Mouse (Mus musculus) midbrain, embryonic 11.5 days (tissue): ENCODE measurements at regions not wholly inside any gene's neighbourhood (a gene's known extent, or its start where the extent isn't known, plus 50 kb on each side); places are given as distances from the start of the nearest gene placed in this dataset.
A peak's percentile ranks its signal among the peaks of the same experiment; 100 is the strongest.

Experiments used
- ATAC-seq: fragments of 200-750 bp; cut with Nextera tagmentation; 2 replicates; pipeline ENCODE4 v1.8.0; 2017; ENCODE audit warnings: moderate TSS enrichment, moderate library complexity; ENCODE audit not compliant: low FRiP score
- DNase-seq: peaks from one replicate; pipeline ENCODE4 v3.0.0; 2015; ENCODE audit warnings: low spot score; ENCODE audit errors: missing footprints
- H3K27ac ChIP-seq: fragments of 300-500 bp; sonication (generic); 2 replicates; pipeline ENCODE4 v1.5.1; 2014; ENCODE audit warnings: low read depth, low read length
- H3K27me3 ChIP-seq: fragments of 300-500 bp; sonication (generic); 2 replicates; pipeline ENCODE4 v1.6.1; 2014; ENCODE audit warnings: mild to moderate bottlenecking, low read length, moderate library complexity, mixed read lengths; ENCODE audit not compliant: control insufficient read depth, insufficient read depth
- H3K36me3 ChIP-seq: fragments of 300-500 bp; sonication (generic); 2 replicates; pipeline ENCODE4 v1.6.1; 2014; ENCODE audit warnings: mild to moderate bottlenecking, low read length, moderate library complexity, mixed read lengths; ENCODE audit not compliant: control insufficient read depth, insufficient read depth
- H3K4me1 ChIP-seq: fragments of 300-500 bp; sonication (generic); 2 replicates; pipeline ENCODE4 v1.6.1; 2014; ENCODE audit warnings: low read length; ENCODE audit not compliant: control insufficient read depth, insufficient read depth
- H3K4me2 ChIP-seq: fragments of 300-500 bp; sonication (generic); 2 replicates; pipeline ENCODE4 v1.6.1; 2014; ENCODE audit warnings: mild to moderate bottlenecking, moderate library complexity
- H3K4me3 ChIP-seq: fragments of 300-500 bp; sonication (generic); 2 replicates; pipeline ENCODE4 v1.5.1; 2014; ENCODE audit warnings: low read depth, low read length
- H3K9ac ChIP-seq: fragments of 300-500 bp; sonication (generic); 2 replicates; pipeline ENCODE4 v1.6.1; 2014; ENCODE audit warnings: low read length
- H3K9me3 ChIP-seq: fragments of 300-500 bp; sonication (generic); 2 replicates; pipeline ENCODE4 v1.6.1; 2016; ENCODE audit warnings: low read length; ENCODE audit not compliant: control insufficient read depth
- WGBS: fragments of 180-500 bp; shearing (Covaris S2); extraction: QIAGEN DNeasy Blood & Tissue Kit; methylation state at CpG from one replicate; pipeline ENCODE4 v1.1.7; 2014; 5-methylcytosine and 5-hydroxymethylcytosine counted together

- 45% methylated on average over 2 of the region's 2 CpGs for WGBS
- H3K27ac ChIP-seq = peak overlapping the region; percentile 17; the same call in 1 of the 2 replicates
Measured at GRCm38 (mm10) chr5:39857192-39857591, 101.9 kb upstream of the Hs3st1 start.

DNA sequence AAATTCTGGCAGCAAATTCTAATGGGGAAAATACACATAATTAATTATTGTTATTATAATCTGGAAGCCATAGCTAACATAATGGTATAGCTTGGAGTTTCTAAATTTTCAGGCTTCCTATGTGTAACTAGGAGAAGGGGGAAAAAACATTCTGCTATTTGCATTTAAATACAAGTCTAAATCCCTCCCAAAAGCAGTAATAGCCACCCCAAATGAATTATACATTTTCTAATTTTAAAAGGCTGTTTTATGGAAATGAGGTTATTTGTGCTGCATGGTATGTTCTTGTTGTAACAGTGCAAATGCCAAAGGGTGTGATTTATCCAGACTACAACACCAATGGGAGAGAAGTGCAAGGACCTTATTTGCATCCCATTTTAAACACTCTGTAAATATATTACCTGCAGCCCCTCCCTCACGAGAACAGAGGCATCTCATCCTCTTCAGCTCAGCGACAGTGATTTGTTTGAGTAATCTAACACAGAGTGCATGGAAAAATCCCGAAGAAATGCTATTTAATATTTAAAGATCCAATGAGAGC is 101.4 kb upstream of the Hs3st1 start:
- Histone ChIP-seq H3K27ac (peak overlapping the region; percentile 69; the same call in 1 of the 2 replicates), H3K36me3 (no peaks in the 10 kb centered on the region), H3K9me3 (no peaks in the 10 kb centered on the region), H3K9ac (no peak overlapping the region), H3K27me3 (no peaks in the 10 kb centered on the region), H3K4me3 (no peak overlapping the region), H3K4me2 (no peak overlapping the region), H3K4me1 (peaks cover 6% of the 10 kb centered on the region; the same call in 1 of the 2 replicates)
- DNase-seq (no peak), ATAC-seq (peak; percentile 87)
- WGBS = 58% methylated on average over 3 of the region's 3 CpGs

More at GRCm38 (mm10) chr5:39857192-39857591, 101.9 kb upstream of the Hs3st1 start:
- Histone ChIP-seq H3K9ac (no peak overlapping the region), H3K4me1 (peaks cover 6% of the 10 kb centered on the region; the same call in 1 of the 2 replicates), H3K4me2 (no peak overlapping the region), H3K27me3 (no peaks in the 10 kb centered on the region), H3K4me3 (no peak overlapping the region), H3K36me3 (no peaks in the 10 kb centered on the region), H3K9me3 (no peaks in the 10 kb centered on the region)
- DNase-seq = peak; percentile 83
- peak; percentile 79 for ATAC-seq

DNA sequence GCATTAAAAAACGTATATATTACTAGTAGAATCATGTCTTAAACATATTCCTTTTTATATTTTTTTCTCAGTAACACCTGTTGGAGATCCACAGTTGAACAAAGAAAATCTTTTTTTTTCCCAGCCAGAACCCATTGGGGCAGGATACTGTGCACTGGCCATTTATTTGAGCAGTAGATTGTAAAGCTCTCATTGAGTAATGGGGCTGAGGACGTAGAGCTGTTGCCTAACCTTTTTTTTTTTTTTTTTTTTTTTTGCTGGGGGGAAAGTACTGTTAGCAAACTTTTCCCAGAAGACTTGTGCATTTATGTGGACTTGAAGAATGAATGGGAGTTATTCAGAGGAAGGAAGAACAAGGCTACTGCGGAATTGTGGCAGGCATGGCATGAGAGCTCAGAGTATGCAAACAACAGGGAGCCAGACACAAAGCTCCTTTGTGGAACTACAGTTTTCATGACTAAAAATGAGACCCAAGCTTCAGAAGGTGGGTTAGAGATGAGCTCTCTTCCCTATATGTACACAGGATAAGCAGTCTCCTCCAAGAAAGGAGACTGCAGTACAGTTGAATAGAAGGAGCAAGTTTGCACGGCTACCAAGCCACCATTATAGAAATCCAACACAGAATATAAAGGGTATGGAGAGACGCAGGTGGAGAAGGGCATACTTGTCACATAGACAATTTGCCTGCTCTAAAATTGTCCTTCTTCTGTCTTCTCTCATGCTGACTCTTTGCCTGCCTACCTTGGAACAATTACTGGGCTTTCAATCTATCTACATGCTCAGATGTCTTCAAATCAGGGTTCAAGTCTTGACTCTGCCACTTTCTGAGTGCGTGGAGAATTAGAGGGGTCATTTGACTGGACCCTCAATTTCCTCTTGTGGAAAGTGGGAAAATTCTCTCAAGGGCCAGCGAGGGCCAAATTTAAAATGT is 100.7 kb upstream of the Hs3st1 start:
- DNase-seq = peak; percentile 88
- Histone ChIP-seq H3K9me3 (no peaks in the 10 kb centered on the region), H3K4me2 (no peak overlapping the region), H3K27me3 (no peaks in the 10 kb centered on the region), H3K9ac (no peak overlapping the region), H3K27ac (peak overlapping the region; percentile 69), H3K4me1 (peaks cover 6% of the 10 kb centered on the region; the same call in 1 of the 2 replicates), H3K36me3 (no peaks in the 10 kb centered on the region), H3K4me3 (no peak overlapping the region)
- peak; percentile 57 for ATAC-seq
- 64% methylated on average over 7 of the region's 7 CpGs for WGBS

GRCm38 (mm10) chr5:39847187-39847586 is 91.9 kb upstream of the Hs3st1 start:
- WGBS = 34% methylated on average over 1 of the region's 1 CpGs
- H3K27me3 ChIP-seq = no peaks in the 10 kb centered on the region
- H3K9ac ChIP-seq = no peak overlapping the region
- ATAC-seq (no peak), DNase-seq (no peak)
- no peaks in the 10 kb centered on the region for H3K9me3 ChIP-seq
- no peak overlapping the region for H3K4me2 ChIP-seq
- H3K27ac ChIP-seq = no peak overlapping the region
- H3K36me3 ChIP-seq = no peaks in the 10 kb centered on the region
- H3K4me1 ChIP-seq = no peaks in the 10 kb centered on the region
- no peak overlapping the region for H3K4me3 ChIP-seq

- 57% methylated on average over 3 of the region's 3 CpGs for WGBS
- DNase-seq (no peak), ATAC-seq (no peak)
- H3K36me3 ChIP-seq = no peaks in the 10 kb centered on the region
- H3K27me3 ChIP-seq = no peaks in the 10 kb centered on the region
- no peaks in the 10 kb centered on the region for H3K4me1 ChIP-seq
- no peaks in the 10 kb centered on the region for H3K9me3 ChIP-seq
- no peak overlapping the region for H3K4me2 ChIP-seq
- no peak overlapping the region for H3K9ac ChIP-seq
- no peak overlapping the region for H3K27ac ChIP-seq
- no peak overlapping the region for H3K4me3 ChIP-seq
Measured at GRCm38 (mm10) chr5:39841186-39841585, 85.9 kb upstream of the Hs3st1 start.

GRCm38 (mm10) chr5:39840576-39840975 is 85.3 kb upstream of the Hs3st1 start:
- Histone ChIP-seq H3K4me1 (no peaks in the 10 kb centered on the region), H3K36me3 (no peaks in the 10 kb centered on the region), H3K27ac (no peak overlapping the region), H3K4me2 (no peak overlapping the region), H3K4me3 (no peak overlapping the region), H3K9ac (no peak overlapping the region), H3K27me3 (no peaks in the 10 kb centered on the region), H3K9me3 (no peaks in the 10 kb centered on the region)
- WGBS = 89% methylated on average over 4 of the region's 4 CpGs
- DNase-seq = no peak
- no peak for ATAC-seq

DNA sequence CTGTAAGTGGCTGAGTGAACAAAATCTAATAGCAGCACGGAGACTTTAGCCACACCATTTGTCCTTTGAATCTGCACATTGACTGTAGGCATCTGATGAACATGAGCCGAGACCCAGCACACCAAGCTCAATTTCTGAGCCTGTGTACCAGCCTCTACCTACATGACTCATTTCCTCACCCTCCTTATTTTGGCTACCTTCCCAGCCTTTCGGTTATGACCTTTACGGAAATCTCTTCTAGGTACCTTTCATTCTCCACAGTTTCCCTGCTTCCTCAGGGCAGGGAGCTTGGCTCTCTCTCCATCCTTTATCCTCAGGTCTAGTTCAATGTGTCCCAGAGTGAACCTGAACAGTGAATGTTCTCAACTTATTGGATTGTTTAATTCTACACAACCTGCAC is 77.3 kb upstream of the Hs3st1 start:
- 95% methylated on average over 4 of the region's 4 CpGs for WGBS
- Histone ChIP-seq H3K4me2 (no peak overlapping the region), H3K4me1 (no peaks in the 10 kb centered on the region), H3K4me3 (no peak overlapping the region), H3K27me3 (no peaks in the 10 kb centered on the region), H3K27ac (no peak overlapping the region), H3K9ac (no peak overlapping the region), H3K9me3 (no peaks in the 10 kb centered on the region), H3K36me3 (no peaks in the 10 kb centered on the region)
- DNase-seq (no peak), ATAC-seq (no peak)

DNA sequence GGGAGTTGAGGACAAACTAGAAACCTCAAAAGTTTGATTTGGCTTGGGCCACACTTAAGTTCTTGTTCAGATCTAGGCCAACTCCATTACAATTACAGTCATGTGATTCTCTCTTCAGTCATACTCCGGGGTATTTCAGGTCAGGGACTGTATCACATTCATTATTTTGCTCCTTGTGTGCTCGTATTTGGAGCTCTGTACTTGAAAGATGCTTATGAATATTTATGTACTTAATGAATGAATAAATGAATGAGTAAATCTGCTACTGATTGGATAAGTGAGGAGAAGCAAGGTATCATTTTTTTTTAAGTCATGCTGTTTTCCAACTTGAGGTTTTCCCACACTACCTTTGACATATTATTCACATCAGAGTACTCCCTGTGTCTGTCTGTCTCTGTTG is 69.4 kb upstream of the Hs3st1 start:
- no peak for ATAC-seq
- WGBS = 64% methylated on average over 2 of the region's 2 CpGs

GRCm38 (mm10) chr5:39806643-39807042 is 51.4 kb upstream of the Hs3st1 start:
- WGBS = 78% methylated on average over 4 of the region's 4 CpGs
- no peaks in the 10 kb centered on the region for H3K9me3 ChIP-seq
- DNase-seq = no peak

More for the DNA sequence above, 69.4 kb upstream of the Hs3st1 start:
- no peaks in the 10 kb centered on the region for H3K27me3 ChIP-seq
- H3K4me3 ChIP-seq = no peak overlapping the region
- H3K4me1 ChIP-seq = no peaks in the 10 kb centered on the region
- no peaks in the 10 kb centered on the region for H3K36me3 ChIP-seq
- H3K27ac ChIP-seq = no peak overlapping the region
- H3K9ac ChIP-seq = no peak overlapping the region
- no peak overlapping the region for H3K4me2 ChIP-seq
- no peak for DNase-seq
- H3K9me3 ChIP-seq = no peaks in the 10 kb centered on the region

More at GRCm38 (mm10) chr5:39806643-39807042, 51.4 kb upstream of the Hs3st1 start:
- no peak overlapping the region for H3K27ac ChIP-seq
- no peaks in the 10 kb centered on the region for H3K27me3 ChIP-seq
- H3K36me3 ChIP-seq = no peaks in the 10 kb centered on the region
- no peak overlapping the region for H3K4me3 ChIP-seq
- H3K9ac ChIP-seq = no peak overlapping the region
- ATAC-seq = no peak
- no peak overlapping the region for H3K4me2 ChIP-seq
- no peaks in the 10 kb centered on the region for H3K4me1 ChIP-seq
